Mouse (Mus musculus) thymus, adult 2 months (tissue): ENCODE data around the gene D5Ertd579e.

Experiments
- CTCF ChIP-seq: fragments of 200-500 bp; IDR thresholded peaks from 2 replicates; pipeline ENCODE4 v1.5.1; 2012; ENCODE audit warnings: mild to moderate bottlenecking, control low read depth, low read length, moderate library complexity, borderline replicate concordance; ENCODE audit not compliant: control insufficient read depth, poor library complexity, insufficient read depth; ENCODE audit errors: extremely low read depth
- POLR2A ChIP-seq: fragments of 200-500 bp; IDR thresholded peaks from 2 replicates; pipeline ENCODE4 v1.6.1; 2012; ENCODE audit warnings: mild to moderate bottlenecking, low read length, control low read depth, moderate library complexity; ENCODE audit not compliant: control insufficient read depth, poor library complexity, insufficient read depth; ENCODE audit errors: extremely low read depth

DNA sequence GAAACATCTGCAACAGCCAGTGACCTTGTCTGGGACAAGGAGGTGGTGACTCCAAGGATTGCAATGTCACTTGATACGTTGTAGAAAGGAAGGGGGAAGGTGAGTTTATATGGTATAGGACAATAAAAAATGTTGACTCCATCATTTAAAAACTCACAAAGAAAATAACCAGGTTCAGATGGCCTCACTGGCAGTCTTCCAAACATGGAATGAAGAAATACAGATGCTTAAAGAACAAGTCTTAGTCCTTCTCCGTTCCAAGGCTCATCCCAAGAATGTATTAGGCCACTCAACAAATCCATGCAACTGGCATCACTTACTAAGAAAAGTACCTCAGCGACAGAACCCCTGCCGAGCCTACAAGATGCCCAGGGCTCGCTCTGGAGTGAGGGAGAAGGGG lies 141.3 kb downstream of the D5Ertd579e start:
- TF ChIP-seq POLR2A (no peak), CTCF (no peak)
